Mouse (Mus musculus): Measurements from ENCODE around the gene Sik3. TPM values are rescaled to one million over a fixed set of nuclear protein-coding genes. Genes with fewer than 3 reads are reported as not detected.

Gene Sik3
- polyA plus RNA-seq, 1 experiment from 2014 or later: 5.7 TPM

DNA sequence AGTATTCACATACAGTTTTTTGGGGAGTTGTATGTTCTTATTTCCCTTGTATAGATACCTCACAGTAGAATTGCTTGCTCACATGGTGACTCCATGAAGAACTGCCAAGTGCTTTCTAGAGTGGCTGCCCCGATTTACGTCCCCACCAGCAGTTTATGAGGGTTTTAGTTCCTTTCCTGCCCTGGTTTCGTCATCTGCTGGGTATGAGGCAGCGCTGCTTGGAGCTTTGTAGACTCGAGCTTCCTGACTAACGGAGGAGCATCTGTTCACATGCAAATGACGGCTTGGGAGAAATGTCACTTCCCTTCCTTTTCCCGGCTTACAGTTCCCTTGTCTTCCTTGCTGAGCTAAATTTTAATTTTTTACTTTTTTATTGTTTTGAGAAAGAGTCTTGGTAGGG is 15.4 kb downstream of the Sik3 start:
- Histone ChIP-seq H3K4me3 (replicated peaks; ENCODE audit: low read length) (no peak overlapping the region), H3K9ac (ENCODE audit: low read length) (no peak overlapping the region), H3K4me1 (ENCODE audit: control insufficient read depth, insufficient read depth, low read length) (peaks cover 24% of the 10 kb centered on the region), H3K27ac (ENCODE audit: low read length) (no peak overlapping the region), H3K27me3 (ENCODE audit: control insufficient read depth, insufficient read depth, low read length) (no peaks in the 10 kb centered on the region), H3K4me2 (ENCODE audit: low read depth, low read length) (no peak overlapping the region), H3K36me3 (ENCODE audit: control insufficient read depth, insufficient read depth, low read length) (0 out of 2 replicates have a peak, but pooled peaks cover under 1% of the 10 kb centered on the region), H3K9me3 (replicated peaks; ENCODE audit: control insufficient read depth, low read length) (no peaks in the 10 kb centered on the region)
- ATAC-seq (ENCODE audit: insufficient read depth, low FRiP score): no peak
- 61% methylated on average over 8 of the region's 8 CpGs for WGBS

DNA sequence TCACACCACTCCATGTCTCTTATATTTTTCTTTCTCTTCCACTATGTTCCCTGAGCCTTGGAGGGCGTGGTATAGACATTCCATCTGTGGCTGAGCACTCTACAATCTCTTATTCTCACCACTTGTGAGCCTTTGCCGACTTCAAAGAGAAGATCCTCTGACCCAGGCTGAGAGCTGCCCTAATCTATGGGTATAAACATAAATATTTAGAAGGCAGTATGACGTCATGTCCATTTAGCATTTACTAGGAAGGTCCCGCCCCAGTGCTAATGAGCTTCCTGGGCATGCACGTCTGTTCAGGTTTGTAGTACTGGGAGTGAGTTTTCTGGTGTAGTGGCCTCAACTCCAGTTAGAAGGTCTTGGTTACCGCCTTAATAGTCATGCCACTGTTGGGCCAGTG is 16.9 kb downstream of the Sik3 start:
- H3K9me3 ChIP-seq (replicated peaks; ENCODE audit: control insufficient read depth, low read length): no peaks in the 10 kb centered on the region
- no peaks in the 10 kb centered on the region for H3K27me3 ChIP-seq (ENCODE audit: control insufficient read depth, insufficient read depth, low read length)
- peaks cover 25% of the 10 kb centered on the region for H3K4me1 ChIP-seq (ENCODE audit: control insufficient read depth, insufficient read depth, low read length)
- ATAC-seq (ENCODE audit: insufficient read depth, low FRiP score): no peak
- 57% methylated on average over 6 of the region's 6 CpGs for WGBS
- no peak overlapping the region; the same call in 1 of the 2 replicates for H3K27ac ChIP-seq (ENCODE audit: low read length)
- H3K4me2 ChIP-seq (ENCODE audit: low read depth, low read length): no peak overlapping the region
- no peak overlapping the region for H3K9ac ChIP-seq (ENCODE audit: low read length)
- no peaks in the 10 kb centered on the region for H3K36me3 ChIP-seq (ENCODE audit: control insufficient read depth, insufficient read depth, low read length)
- no peak overlapping the region for H3K4me3 ChIP-seq (replicated peaks; ENCODE audit: low read length)

DNA sequence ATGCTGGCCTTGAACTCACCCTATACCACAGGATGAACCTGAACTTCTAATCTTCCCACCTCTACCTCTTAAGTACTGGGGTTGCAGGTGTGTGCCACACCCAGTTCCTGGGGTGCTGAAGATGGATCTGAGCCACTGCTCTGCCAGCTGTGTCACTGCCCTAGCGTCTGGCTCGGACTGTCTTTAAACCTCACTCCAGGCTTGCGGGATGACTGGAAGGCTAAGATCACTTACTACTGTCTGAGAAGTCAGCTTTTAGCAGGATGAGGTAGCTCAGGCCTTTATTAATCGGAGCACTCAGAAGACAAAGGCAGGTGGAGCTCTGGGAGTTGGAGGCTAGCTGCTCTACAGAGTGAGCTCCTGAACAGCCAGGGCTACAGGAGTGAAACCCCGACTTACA is 17.6 kb downstream of the Sik3 start:
- no peak overlapping the region for H3K27ac ChIP-seq (ENCODE audit: low read length)
- ATAC-seq (ENCODE audit: insufficient read depth, low FRiP score): no peak
- 76% methylated on average over 5 of the region's 5 CpGs for WGBS
- H3K9ac ChIP-seq (ENCODE audit: low read length): no peak overlapping the region
- H3K27me3 ChIP-seq (ENCODE audit: control insufficient read depth, insufficient read depth, low read length): no peaks in the 10 kb centered on the region
- H3K4me2 ChIP-seq (ENCODE audit: low read depth, low read length): no peak overlapping the region
- no peak overlapping the region for H3K4me3 ChIP-seq (replicated peaks; ENCODE audit: low read length)
- H3K36me3 ChIP-seq (ENCODE audit: control insufficient read depth, insufficient read depth, low read length): no peaks in the 10 kb centered on the region
- H3K4me1 ChIP-seq (ENCODE audit: control insufficient read depth, insufficient read depth, low read length): peaks cover 28% of the 10 kb centered on the region
- no peaks in the 10 kb centered on the region for H3K9me3 ChIP-seq (replicated peaks; ENCODE audit: control insufficient read depth, low read length)

DNA sequence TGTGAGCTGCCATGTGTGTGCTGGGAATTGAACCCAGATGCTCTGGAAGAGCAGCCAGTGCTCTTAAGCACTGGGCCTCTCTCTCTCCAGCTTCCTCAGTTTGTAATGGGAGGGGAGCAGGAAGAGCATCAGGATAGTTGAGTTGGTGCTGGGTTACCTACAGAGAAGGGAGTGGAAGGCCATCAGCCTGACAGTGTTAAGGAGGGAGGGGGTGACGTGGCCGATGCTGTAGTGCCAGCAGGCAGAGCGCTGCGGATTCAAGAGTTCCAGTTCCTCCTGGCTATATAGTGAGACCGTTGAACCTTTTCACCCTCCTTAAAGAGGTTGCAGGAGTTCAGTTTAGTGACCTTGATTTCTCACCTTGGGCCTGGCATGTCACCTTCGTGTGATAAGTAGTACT is 18.3 kb downstream of the Sik3 start:
- H3K4me1 ChIP-seq (ENCODE audit: control insufficient read depth, insufficient read depth, low read length): peaks cover 33% of the 10 kb centered on the region
- no peak overlapping the region for H3K4me2 ChIP-seq (ENCODE audit: low read depth, low read length)
- H3K27ac ChIP-seq (ENCODE audit: low read length): no peak overlapping the region
- H3K4me3 ChIP-seq (replicated peaks; ENCODE audit: low read length): no peak overlapping the region
- no peaks in the 10 kb centered on the region for H3K9me3 ChIP-seq (replicated peaks; ENCODE audit: control insufficient read depth, low read length)
- 72% methylated on average over 6 of the region's 6 CpGs for WGBS
- H3K36me3 ChIP-seq (ENCODE audit: control insufficient read depth, insufficient read depth, low read length): no peaks in the 10 kb centered on the region
- no peaks in the 10 kb centered on the region for H3K27me3 ChIP-seq (ENCODE audit: control insufficient read depth, insufficient read depth, low read length)
- 0 out of 2 replicates have a peak overlapping the region, but pooled peaks have one; percentile 9 for H3K9ac ChIP-seq (ENCODE audit: low read length)
- ATAC-seq (ENCODE audit: insufficient read depth, low FRiP score): no peak

DNA sequence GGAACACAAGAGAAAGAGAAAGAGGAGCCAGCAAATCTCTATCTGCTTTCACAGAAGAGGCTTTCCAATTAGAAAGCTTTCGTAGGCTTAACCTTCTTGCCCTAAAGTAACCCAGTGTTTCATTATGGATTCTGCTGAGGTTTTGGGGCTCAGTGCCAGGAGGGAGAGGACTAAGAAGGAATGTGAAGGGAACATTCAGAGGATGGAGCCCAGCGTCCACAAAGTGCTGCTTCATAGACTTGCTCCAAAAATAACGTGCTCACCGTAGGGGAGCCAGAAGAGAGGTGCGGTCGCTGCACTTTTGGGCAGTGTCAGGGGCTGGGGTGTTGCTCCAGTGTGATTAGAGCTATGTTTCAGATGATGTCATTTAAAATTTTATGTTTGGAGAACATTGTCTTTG is 19.6 kb downstream of the Sik3 start:
- H3K4me2 ChIP-seq (ENCODE audit: low read depth, low read length): no peak overlapping the region
- no peaks in the 10 kb centered on the region for H3K36me3 ChIP-seq (ENCODE audit: control insufficient read depth, insufficient read depth, low read length)
- no peaks in the 10 kb centered on the region for H3K27me3 ChIP-seq (ENCODE audit: control insufficient read depth, insufficient read depth, low read length)
- ATAC-seq (ENCODE audit: insufficient read depth, low FRiP score): no peak; the same call in 1 of the 2 replicates
- H3K4me3 ChIP-seq (replicated peaks; ENCODE audit: low read length): no peak overlapping the region
- H3K9me3 ChIP-seq (replicated peaks; ENCODE audit: control insufficient read depth, low read length): no peaks in the 10 kb centered on the region
- peaks cover 33% of the 10 kb centered on the region for H3K4me1 ChIP-seq (ENCODE audit: control insufficient read depth, insufficient read depth, low read length)
- H3K27ac ChIP-seq (ENCODE audit: low read length): no peak overlapping the region
- no peak overlapping the region for H3K9ac ChIP-seq (ENCODE audit: low read length)
- WGBS: 62% methylated on average over 6 of the region's 6 CpGs

DNA sequence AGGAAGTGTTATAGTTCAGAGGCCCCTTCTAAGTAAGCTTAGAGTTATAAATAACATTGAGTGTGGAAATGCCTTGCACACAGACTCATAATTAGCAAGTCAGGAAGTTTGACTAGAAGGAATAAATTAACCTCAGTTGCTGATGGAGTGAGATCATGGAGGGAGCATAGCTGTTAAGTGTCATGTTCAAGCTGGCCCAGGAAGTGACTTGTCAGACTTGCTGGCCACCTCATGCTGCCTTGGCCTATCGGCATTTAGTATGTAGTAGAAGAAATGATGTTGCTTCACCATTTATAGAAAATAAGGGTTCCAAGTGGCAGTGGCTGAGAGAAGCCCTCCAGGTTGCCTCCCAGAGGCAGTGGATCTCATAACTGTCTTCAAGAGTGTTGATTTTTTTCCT is 20.4 kb downstream of the Sik3 start:
- no peaks in the 10 kb centered on the region for H3K27me3 ChIP-seq (ENCODE audit: control insufficient read depth, insufficient read depth, low read length)
- H3K9ac ChIP-seq (ENCODE audit: low read length): no peak overlapping the region
- peaks cover 33% of the 10 kb centered on the region for H3K4me1 ChIP-seq (ENCODE audit: control insufficient read depth, insufficient read depth, low read length)
- H3K4me3 ChIP-seq (replicated peaks; ENCODE audit: low read length): no peak overlapping the region
- H3K9me3 ChIP-seq (replicated peaks; ENCODE audit: control insufficient read depth, low read length): no peaks in the 10 kb centered on the region
- H3K36me3 ChIP-seq (ENCODE audit: control insufficient read depth, insufficient read depth, low read length): no peaks in the 10 kb centered on the region
- H3K27ac ChIP-seq (ENCODE audit: low read length): no peak overlapping the region
- H3K4me2 ChIP-seq (ENCODE audit: low read depth, low read length): no peak overlapping the region
- WGBS: 83% methylated on average over 1 of the region's 1 CpGs
- no peak for ATAC-seq (ENCODE audit: insufficient read depth, low FRiP score)

DNA sequence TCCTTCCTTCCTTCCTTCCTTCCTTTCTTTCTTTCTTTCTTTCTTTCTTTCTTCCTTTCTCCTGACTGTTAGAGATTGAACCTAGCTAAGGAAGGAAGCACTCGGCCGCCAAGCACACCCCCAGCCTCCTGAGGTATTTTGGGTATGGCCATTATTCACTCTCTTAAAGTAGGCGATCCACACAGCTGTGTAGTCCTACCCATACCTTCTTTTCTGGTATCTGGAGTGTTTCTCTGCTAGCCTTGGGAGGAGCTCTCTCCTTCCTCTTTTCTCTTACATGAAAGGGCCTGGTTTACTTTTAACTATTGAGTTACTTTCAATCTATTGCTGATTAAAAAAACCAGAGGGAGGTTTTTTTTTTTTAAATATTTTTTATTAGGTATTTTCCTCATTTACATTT is 21.2 kb downstream of the Sik3 start:
- Histone ChIP-seq H3K4me1 (ENCODE audit: control insufficient read depth, insufficient read depth, low read length) (peaks cover 33% of the 10 kb centered on the region), H3K9ac (ENCODE audit: low read length) (no peak overlapping the region)
- 57% methylated on average over 3 of the region's 3 CpGs for WGBS

DNA sequence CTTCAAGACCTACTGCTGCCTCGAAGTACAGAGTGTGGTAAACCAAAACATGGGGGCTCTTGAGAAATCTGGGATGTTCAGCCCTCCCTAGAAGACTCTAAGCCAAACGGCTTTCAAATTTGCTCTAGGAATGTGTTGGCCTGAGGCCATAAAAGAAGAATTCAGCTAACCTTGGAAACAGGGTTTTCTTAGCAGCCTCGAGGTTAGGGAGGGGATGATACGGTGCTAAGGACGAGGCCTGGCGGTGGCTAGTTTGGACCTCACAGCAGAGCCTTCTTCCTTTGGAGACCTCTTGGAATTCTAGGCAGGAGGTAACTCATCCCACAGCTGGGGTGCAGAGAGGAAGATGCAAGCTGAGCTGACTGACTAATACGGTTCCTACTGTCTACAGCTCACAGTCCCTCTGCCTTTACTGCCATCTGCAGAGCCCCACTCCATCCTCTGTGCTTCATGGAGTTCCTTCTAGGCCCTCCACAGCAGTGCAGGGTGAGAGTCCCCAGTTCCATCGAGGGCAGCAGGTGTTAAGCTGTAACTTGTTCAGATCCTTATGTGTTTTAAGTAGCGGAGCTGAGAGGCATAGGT is 22.8 kb downstream of the Sik3 start:
- Histone ChIP-seq H3K36me3 (ENCODE audit: control insufficient read depth, insufficient read depth, low read length) (no peaks in the 10 kb centered on the region), H3K9me3 (replicated peaks; ENCODE audit: control insufficient read depth, low read length) (no peaks in the 10 kb centered on the region), H3K4me1 (ENCODE audit: control insufficient read depth, insufficient read depth, low read length) (peaks cover 23% of the 10 kb centered on the region), H3K27me3 (ENCODE audit: control insufficient read depth, insufficient read depth, low read length) (no peaks in the 10 kb centered on the region), H3K4me3 (replicated peaks; ENCODE audit: low read length) (no peak overlapping the region), H3K27ac (ENCODE audit: low read length) (no peak overlapping the region; the same call in 1 of the 2 replicates), H3K4me2 (ENCODE audit: low read depth, low read length) (no peak overlapping the region), H3K9ac (ENCODE audit: low read length) (no peak overlapping the region)
- 50% methylated on average over 9 of the region's 9 CpGs for WGBS
- no peak for ATAC-seq (ENCODE audit: insufficient read depth, low FRiP score)

More for the DNA sequence above, 21.2 kb downstream of the Sik3 start:
- Histone ChIP-seq H3K36me3 (ENCODE audit: control insufficient read depth, insufficient read depth, low read length) (no peaks in the 10 kb centered on the region), H3K27ac (ENCODE audit: low read length) (no peak overlapping the region), H3K4me2 (ENCODE audit: low read depth, low read length) (no peak overlapping the region), H3K9me3 (replicated peaks; ENCODE audit: control insufficient read depth, low read length) (no peaks in the 10 kb centered on the region), H3K27me3 (ENCODE audit: control insufficient read depth, insufficient read depth, low read length) (no peaks in the 10 kb centered on the region), H3K4me3 (replicated peaks; ENCODE audit: low read length) (no peak overlapping the region)
- ATAC-seq (ENCODE audit: insufficient read depth, low FRiP score): no peak

DNA sequence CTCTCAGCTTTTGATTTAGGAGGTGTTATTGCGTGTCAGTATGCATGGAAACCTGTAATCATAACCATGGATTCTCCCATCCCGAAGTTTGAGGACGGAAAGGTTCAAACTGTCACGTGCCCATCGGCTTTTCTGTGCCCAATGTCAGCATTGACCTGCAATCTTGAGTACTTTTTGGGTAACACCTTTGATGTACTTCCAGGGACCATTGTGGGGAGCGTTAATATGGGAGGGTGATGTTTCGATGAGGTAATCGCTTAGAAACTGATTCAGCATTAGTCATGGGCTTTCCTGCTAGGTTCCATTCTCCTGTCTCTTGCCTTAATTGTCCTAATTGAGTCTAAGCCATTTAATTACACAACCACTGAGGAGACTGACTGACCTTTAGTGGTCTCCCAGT is 24.3 kb downstream of the Sik3 start:
- Histone ChIP-seq H3K9me3 (replicated peaks; ENCODE audit: control insufficient read depth, low read length) (no peaks in the 10 kb centered on the region), H3K9ac (ENCODE audit: low read length) (no peak overlapping the region), H3K4me1 (ENCODE audit: control insufficient read depth, insufficient read depth, low read length) (peaks cover 15% of the 10 kb centered on the region; the same call in 1 of the 2 replicates), H3K4me2 (ENCODE audit: low read depth, low read length) (no peak overlapping the region), H3K36me3 (ENCODE audit: control insufficient read depth, insufficient read depth, low read length) (no peaks in the 10 kb centered on the region), H3K4me3 (replicated peaks; ENCODE audit: low read length) (no peak overlapping the region), H3K27ac (ENCODE audit: low read length) (no peak overlapping the region), H3K27me3 (ENCODE audit: control insufficient read depth, insufficient read depth, low read length) (no peaks in the 10 kb centered on the region)
- WGBS: 93% methylated on average over 8 of the region's 8 CpGs
- ATAC-seq (ENCODE audit: insufficient read depth, low FRiP score): no peak
